Mouse (Mus musculus): ENCODE results near the gene Ncdn.

DNA sequence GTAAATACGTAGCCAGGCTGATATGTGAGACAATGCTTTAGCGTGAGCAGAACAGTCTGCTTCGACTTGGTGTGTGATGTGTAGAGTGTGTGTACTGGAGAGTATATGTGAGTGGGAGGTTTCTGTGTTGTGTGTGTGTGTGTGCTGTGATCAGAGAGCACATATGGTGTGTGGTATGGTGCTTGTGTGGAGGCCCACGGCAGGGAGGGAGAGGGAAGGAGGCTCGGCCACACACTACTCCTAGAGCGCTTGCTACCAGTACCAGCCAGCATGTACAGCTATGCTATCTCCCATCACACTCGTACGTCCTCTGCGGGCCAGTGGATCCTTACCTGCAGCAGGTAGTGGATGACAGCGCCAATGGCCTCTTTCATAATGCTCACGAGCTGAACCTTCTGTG is 3.7 kb downstream of the Ncdn start:
- TF ChIP-seq GATA1 (IDR thresholded peaks at IDR 0.05; ENCODE audit: low read length) (no peak), TAL1 (IDR thresholded peaks at IDR 0.05; ENCODE audit: low read length) (no peak)

Measured in erythroblast, embryonic 14.5 days (primary cell).